Mouse (Mus musculus) spleen, postnatal 14 days (tissue): ENCODE measurements around the gene Grk3.

ENCODE experiments used
- DNase-seq, 2 experiments: peaks; one replicate each; pipeline ENCODE4 v3.0.0; 2021 to 2022; ENCODE audit warnings: low spot score in 2 of 2

The Grk3 gene

DNA sequence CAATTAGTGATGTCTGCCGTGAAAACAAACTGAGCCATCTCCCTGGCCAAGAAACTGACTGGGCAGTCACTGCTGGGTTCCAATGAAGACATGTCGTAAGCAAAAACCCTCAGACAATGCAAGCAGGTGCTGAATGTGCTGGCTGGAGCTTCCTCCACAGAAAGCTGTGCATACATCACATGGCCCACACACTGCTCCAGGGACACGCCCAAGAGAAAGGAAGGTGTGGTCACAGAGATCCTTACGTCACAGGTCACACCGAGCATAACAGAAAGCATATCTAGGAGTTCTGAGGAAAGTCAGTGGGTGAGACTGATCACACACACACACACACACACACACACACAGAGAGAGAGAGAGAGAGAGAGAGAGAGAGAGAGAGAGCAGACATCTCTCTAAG, 147.0 kb downstream of the Grk3 start:
- DNase-seq = no peak

DNA sequence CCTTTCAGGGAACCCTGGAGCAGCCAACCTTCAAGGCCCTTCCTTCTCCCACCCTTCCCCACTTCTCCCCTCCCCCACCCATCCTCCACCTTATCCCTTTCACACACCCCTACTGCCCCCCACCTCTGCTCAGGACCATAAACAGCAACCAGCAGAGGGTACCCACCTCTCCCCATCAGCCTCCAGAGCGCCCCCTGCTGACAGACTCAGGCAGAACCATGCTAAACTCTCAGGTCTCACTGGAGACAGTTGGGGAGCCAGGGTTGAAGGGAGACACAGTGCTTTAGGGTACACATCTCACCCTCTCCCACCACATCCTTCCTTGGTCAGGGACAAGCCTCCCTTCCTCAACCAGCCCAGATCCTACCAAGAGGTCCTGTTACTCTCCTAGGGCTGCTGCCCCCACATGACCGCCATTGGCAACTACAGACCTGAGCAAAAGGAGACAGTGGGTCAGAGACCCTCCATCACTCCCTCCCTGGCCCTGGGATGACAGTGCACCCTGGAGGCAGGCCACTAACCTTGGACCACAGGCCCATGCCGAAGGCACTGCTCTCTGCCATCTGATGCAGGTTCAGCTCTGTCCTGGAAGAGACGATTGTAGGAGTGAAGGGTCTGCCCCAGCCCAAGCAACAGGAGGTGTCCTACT, 150.7 kb downstream of the Grk3 start:
- DNase-seq = peak in 1 of 2 experiments; percentile 9
